Mouse (Mus musculus): ENCODE data around the gene Cdh22. TPM values are rescaled to one million over a fixed set of nuclear protein-coding genes. Genes with fewer than 3 reads are reported as not detected.

Cdh22 gene
- polyA plus RNA-seq, 1 experiment from 2014 or later = 0.78 TPM

GRCm38 (mm10) chr2:165131428-165131827, 103.2 kb downstream of the Cdh22 start:
- Histone ChIP-seq H3K4me2 (no peak overlapping the region), H3K9ac (no peak overlapping the region), H3K36me3 (no peaks in the 10 kb centered on the region), H3K4me3 (replicated peaks) (no peak overlapping the region), H3K9me3 (replicated peaks) (no peaks in the 10 kb centered on the region), H3K27me3 (peaks cover 78% of the 10 kb centered on the region), H3K4me1 (peaks cover 34% of the 10 kb centered on the region), H3K27ac (no peak overlapping the region)
- ATAC-seq (replicated peaks; ENCODE audit: low FRiP score) = no peak
- WGBS = 37% methylated on average over 12 of the region's 12 CpGs

GRCm38 (mm10) chr2:165129189-165129588, 105.5 kb downstream of the Cdh22 start:
- H3K27ac ChIP-seq = no peak overlapping the region
- no peaks in the 10 kb centered on the region for H3K9me3 ChIP-seq (replicated peaks)
- peaks cover 72% of the 10 kb centered on the region for H3K27me3 ChIP-seq
- H3K9ac ChIP-seq = no peak overlapping the region
- peak; percentile 23; the same call in 1 of the 2 replicates for ATAC-seq (replicated peaks; ENCODE audit: low FRiP score)
- WGBS = 35% methylated on average over 4 of the region's 4 CpGs
- peaks cover 26% of the 10 kb centered on the region for H3K4me1 ChIP-seq
- no peak overlapping the region for H3K4me3 ChIP-seq (replicated peaks)
- H3K36me3 ChIP-seq = no peaks in the 10 kb centered on the region
- H3K4me2 ChIP-seq = no peak overlapping the region

GRCm38 (mm10) chr2:165126896-165127562, 107.6 kb downstream of the Cdh22 start:
- Histone ChIP-seq H3K9ac (no peak overlapping the region), H3K27ac (no peak overlapping the region), H3K27me3 (peaks cover 51% of the 10 kb centered on the region), H3K4me3 (replicated peaks) (no peak overlapping the region), H3K4me1 (peaks cover 13% of the 10 kb centered on the region), H3K4me2 (no peak overlapping the region), H3K36me3 (no peaks in the 10 kb centered on the region), H3K9me3 (replicated peaks) (no peaks in the 10 kb centered on the region)
- WGBS = 44% methylated on average over 10 of the region's 10 CpGs
- no peak for ATAC-seq (replicated peaks; ENCODE audit: low FRiP score)

- no peak overlapping the region for H3K4me3 ChIP-seq (replicated peaks)
- no peak overlapping the region for H3K27ac ChIP-seq
- no peak overlapping the region for H3K4me2 ChIP-seq
- 32% methylated on average over 10 of the region's 10 CpGs for WGBS
- H3K27me3 ChIP-seq = peaks cover 58% of the 10 kb centered on the region
- no peaks in the 10 kb centered on the region for H3K36me3 ChIP-seq
- H3K4me1 ChIP-seq = peaks cover 7% of the 10 kb centered on the region; the same call in 1 of the 2 replicates
- no peak overlapping the region for H3K9ac ChIP-seq
- ATAC-seq (replicated peaks; ENCODE audit: low FRiP score) = peak; percentile 53; the same call in 1 of the 2 replicates
- no peaks in the 10 kb centered on the region for H3K9me3 ChIP-seq (replicated peaks)
These were observed 113.3 kb downstream of the Cdh22 start for GRCm38 (mm10) chr2:165121206-165121840.

- Histone ChIP-seq H3K9me3 (replicated peaks) (no peaks in the 10 kb centered on the region), H3K4me2 (no peak overlapping the region), H3K36me3 (no peaks in the 10 kb centered on the region), H3K9ac (no peak overlapping the region), H3K27ac (no peak overlapping the region), H3K4me3 (replicated peaks) (no peak overlapping the region), H3K4me1 (peaks cover 7% of the 10 kb centered on the region; the same call in 1 of the 2 replicates), H3K27me3 (peaks cover 58% of the 10 kb centered on the region)
- WGBS = 69% methylated on average over 9 of the region's 9 CpGs
- no peak; the same call in 1 of the 2 replicates for ATAC-seq (replicated peaks; ENCODE audit: low FRiP score)
These were observed 113.9 kb downstream of the Cdh22 start for GRCm38 (mm10) chr2:165120765-165121164.

GRCm38 (mm10) chr2:165113733-165114132, 120.9 kb downstream of the Cdh22 start:
- no peak overlapping the region for H3K4me2 ChIP-seq
- no peak overlapping the region for H3K4me3 ChIP-seq (replicated peaks)
- WGBS = 16% methylated on average over 11 of the region's 11 CpGs
- no peaks in the 10 kb centered on the region for H3K9me3 ChIP-seq (replicated peaks)
- no peak overlapping the region for H3K9ac ChIP-seq
- H3K27me3 ChIP-seq = peaks cover 98% of the 10 kb centered on the region
- no peaks in the 10 kb centered on the region for H3K36me3 ChIP-seq
- peaks cover 27% of the 10 kb centered on the region for H3K4me1 ChIP-seq
- peak; percentile 28; the same call in 1 of the 2 replicates for ATAC-seq (replicated peaks; ENCODE audit: low FRiP score)
- no peak overlapping the region for H3K27ac ChIP-seq

- 1% methylated on average over 53 of the region's 54 CpGs for WGBS
- Histone ChIP-seq H3K9ac (no peak overlapping the region), H3K27me3 (peaks cover 95% of the 10 kb centered on the region), H3K36me3 (no peaks in the 10 kb centered on the region), H3K4me2 (peak overlapping the region; percentile 40; the same call in 1 of the 2 replicates), H3K27ac (no peak overlapping the region), H3K4me3 (replicated peaks) (peak overlapping the region; percentile 17; the same call in 1 of the 2 replicates), H3K4me1 (peaks cover 27% of the 10 kb centered on the region), H3K9me3 (replicated peaks) (no peaks in the 10 kb centered on the region)
- peak; percentile 75 for ATAC-seq (replicated peaks; ENCODE audit: low FRiP score)
These were observed 122.5 kb downstream of the Cdh22 start for GRCm38 (mm10) chr2:165112149-165112548.

GRCm38 (mm10) chr2:165106585-165106984, 128.1 kb downstream of the Cdh22 start:
- no peaks in the 10 kb centered on the region for H3K36me3 ChIP-seq
- no peak overlapping the region for H3K4me3 ChIP-seq (replicated peaks)
- peak; percentile 65 for ATAC-seq (replicated peaks; ENCODE audit: low FRiP score)
- peak overlapping the region; percentile 5; the same call in 1 of the 2 replicates for H3K4me2 ChIP-seq
- 17% methylated on average over 18 of the region's 18 CpGs for WGBS
- H3K27me3 ChIP-seq = peaks cover 95% of the 10 kb centered on the region
- H3K9ac ChIP-seq = no peak overlapping the region
- H3K27ac ChIP-seq = no peak overlapping the region
- H3K9me3 ChIP-seq (replicated peaks) = no peaks in the 10 kb centered on the region
- H3K4me1 ChIP-seq = peaks cover 7% of the 10 kb centered on the region

- Histone ChIP-seq H3K27ac (no peak overlapping the region), H3K4me2 (no peak overlapping the region), H3K9me3 (replicated peaks) (no peaks in the 10 kb centered on the region), H3K36me3 (no peaks in the 10 kb centered on the region), H3K27me3 (peaks cover 95% of the 10 kb centered on the region), H3K9ac (no peak overlapping the region), H3K4me3 (replicated peaks) (no peak overlapping the region), H3K4me1 (peaks cover 7% of the 10 kb centered on the region)
- no peak for ATAC-seq (replicated peaks; ENCODE audit: low FRiP score)
- 70% methylated on average over 16 of the region's 16 CpGs for WGBS
These were observed 129.1 kb downstream of the Cdh22 start for GRCm38 (mm10) chr2:165105513-165106079.

- WGBS = 73% methylated on average over 3 of the region's 3 CpGs
- no peak overlapping the region for H3K4me3 ChIP-seq (replicated peaks)
These were observed 131.7 kb downstream of the Cdh22 start for GRCm38 (mm10) chr2:165102920-165103319.

GRCm38 (mm10) chr2:165100749-165101148, 133.9 kb downstream of the Cdh22 start:
- Histone ChIP-seq H3K27ac (no peak overlapping the region), H3K4me3 (replicated peaks) (no peak overlapping the region), H3K36me3 (no peaks in the 10 kb centered on the region), H3K27me3 (peaks cover 97% of the 10 kb centered on the region), H3K9me3 (replicated peaks) (no peaks in the 10 kb centered on the region), H3K4me1 (no peaks in the 10 kb centered on the region), H3K9ac (no peak overlapping the region), H3K4me2 (no peak overlapping the region)
- no peak for ATAC-seq (replicated peaks; ENCODE audit: low FRiP score)
- 5% methylated on average over 6 of the region's 6 CpGs for WGBS

More at GRCm38 (mm10) chr2:165102920-165103319, 131.7 kb downstream of the Cdh22 start:
- Histone ChIP-seq H3K27me3 (peaks cover 94% of the 10 kb centered on the region), H3K4me1 (peaks cover 7% of the 10 kb centered on the region), H3K4me2 (no peak overlapping the region), H3K9ac (no peak overlapping the region), H3K36me3 (no peaks in the 10 kb centered on the region), H3K27ac (no peak overlapping the region), H3K9me3 (replicated peaks) (no peaks in the 10 kb centered on the region)
- no peak for ATAC-seq (replicated peaks; ENCODE audit: low FRiP score)

GRCm38 (mm10) chr2:165098861-165099260, 135.8 kb downstream of the Cdh22 start:
- H3K27ac ChIP-seq = no peak overlapping the region
- no peak overlapping the region for H3K4me3 ChIP-seq (replicated peaks)
- WGBS = 86% methylated on average over 3 of the region's 3 CpGs
- H3K36me3 ChIP-seq = no peaks in the 10 kb centered on the region
- H3K27me3 ChIP-seq = peaks cover 85% of the 10 kb centered on the region
- H3K4me2 ChIP-seq = no peak overlapping the region
- H3K4me1 ChIP-seq = no peaks in the 10 kb centered on the region
- no peak overlapping the region for H3K9ac ChIP-seq
- no peak for ATAC-seq (replicated peaks; ENCODE audit: low FRiP score)
- no peaks in the 10 kb centered on the region for H3K9me3 ChIP-seq (replicated peaks)

Data from kidney, embryonic 15.5 days (tissue).